Mouse (Mus musculus): Measurements from ENCODE around the gene Txndc5. TPM values are rescaled to one million over a fixed set of nuclear protein-coding genes. Genes with fewer than 3 reads are reported as not detected.

The Txndc5 gene
- 10 to 100 TPM; 42.9 to 44.3 TPM for total RNA-seq (2021)

DNA sequence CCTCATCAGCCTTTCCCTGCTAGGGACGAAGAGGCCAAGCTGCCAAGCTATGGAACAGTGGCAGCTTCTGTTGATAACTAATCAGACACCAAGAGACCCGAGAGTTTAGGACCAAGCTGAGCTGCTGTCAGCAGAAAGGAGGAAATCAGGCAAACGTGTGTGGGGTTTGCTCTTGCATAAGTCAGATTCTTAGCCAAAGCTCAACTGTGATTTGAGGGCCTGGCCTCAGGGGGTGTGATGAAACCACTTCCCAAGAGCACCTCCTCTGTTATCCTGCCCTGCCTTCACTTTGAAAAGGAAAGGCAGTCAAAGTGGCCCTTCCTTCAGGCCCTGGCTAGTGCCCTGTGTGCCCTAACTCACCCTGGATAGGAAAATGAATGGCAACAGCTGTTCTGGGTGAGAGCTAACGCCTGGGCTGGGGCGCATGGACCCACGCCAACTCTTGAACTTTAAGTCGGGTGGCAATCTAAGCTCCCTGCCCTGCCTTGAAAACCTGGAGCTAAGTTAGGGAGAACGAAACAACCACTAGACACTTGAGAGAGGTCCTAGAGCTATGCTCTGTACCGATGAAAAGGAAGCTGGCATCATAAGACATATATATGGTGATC lies at the start of gene Txndc5:
Gene Txndc5, minus strand, starts transcription at position 138 of the 608 bp plus-strand sequence.
- DNase-seq: no peak

DNA sequence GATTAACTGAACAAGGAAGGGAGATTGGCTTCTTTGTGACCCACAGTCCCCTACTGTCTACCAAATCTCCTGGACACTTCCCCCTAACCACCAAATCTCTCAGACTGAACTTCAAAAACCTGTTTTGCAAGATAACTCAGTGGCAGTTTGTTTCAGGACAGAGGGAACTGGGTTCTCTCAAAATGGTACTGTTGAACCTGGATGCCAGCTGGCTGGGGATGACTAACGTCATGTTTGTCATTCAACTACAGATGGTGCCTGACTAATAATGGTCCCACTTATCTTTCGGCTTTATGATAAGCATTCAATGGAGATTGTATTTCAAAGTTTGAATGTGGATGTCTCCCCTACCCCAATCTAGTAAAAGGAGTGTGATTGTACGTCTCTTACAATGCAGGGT lies 46.0 kb upstream of the Txndc5 start:
- peak; percentile 50 to 62 for DNase-seq

DNA sequence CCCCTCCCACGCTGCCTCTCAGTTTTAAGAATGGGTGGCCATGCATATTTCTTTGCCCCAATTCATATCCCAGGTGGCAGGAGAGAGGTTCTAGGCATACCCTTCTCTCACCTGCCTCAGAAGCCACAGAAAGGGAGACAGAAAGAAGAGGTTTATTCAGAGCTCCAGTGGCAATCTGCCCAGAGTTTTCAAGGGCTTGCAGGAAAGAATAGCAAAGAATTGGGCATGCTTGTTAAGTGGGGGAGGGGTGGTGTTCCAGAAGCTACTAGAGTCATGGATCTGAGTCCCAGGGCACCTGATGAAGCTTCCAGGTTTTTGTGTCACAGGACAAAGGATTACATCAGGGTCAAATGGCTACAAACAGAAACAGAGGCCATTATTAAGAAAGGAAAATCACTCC lies 44.7 kb upstream of the Txndc5 start:
- no peak for DNase-seq

DNA sequence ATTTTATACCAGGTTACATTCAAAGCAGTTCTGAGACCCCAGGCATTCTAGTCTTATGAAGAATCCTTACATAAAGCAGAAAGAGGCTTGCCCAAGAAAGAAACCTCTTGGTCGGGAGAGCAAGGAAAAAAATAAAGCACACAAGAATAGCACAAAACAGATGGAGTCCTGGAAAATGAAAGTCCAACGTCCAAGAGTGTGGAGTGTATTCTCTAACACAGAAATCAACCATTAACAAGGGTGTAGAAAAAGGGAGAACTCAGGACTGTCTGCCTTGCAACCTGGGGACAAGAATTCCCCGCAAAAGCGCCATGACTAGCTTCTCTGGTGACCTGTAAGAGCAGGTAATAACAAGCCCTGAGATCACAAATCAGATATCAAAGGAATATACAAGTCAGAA lies 36.6 kb upstream of the Txndc5 start:
- no peak for DNase-seq

DNA sequence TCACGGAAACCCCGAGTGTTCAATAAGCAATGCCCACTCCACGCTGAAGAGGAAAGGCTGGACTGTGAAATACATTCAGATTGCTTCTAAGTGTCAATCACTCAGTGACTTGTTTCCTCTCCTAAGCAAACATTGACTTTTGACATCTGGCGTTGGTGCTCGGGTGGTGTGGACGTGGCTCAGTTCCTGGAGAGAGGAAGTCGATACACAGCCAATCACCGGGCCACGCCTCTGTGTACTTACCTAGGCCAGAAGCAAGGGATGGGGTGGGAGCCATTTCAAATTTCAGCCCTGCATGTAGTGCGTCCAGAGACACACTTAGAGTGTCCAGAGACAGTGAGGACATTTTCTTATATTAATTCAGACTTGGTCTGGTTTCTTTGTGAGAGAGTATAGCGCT lies 26.0 kb upstream of the Txndc5 start:
- DNase-seq: no peak

DNA sequence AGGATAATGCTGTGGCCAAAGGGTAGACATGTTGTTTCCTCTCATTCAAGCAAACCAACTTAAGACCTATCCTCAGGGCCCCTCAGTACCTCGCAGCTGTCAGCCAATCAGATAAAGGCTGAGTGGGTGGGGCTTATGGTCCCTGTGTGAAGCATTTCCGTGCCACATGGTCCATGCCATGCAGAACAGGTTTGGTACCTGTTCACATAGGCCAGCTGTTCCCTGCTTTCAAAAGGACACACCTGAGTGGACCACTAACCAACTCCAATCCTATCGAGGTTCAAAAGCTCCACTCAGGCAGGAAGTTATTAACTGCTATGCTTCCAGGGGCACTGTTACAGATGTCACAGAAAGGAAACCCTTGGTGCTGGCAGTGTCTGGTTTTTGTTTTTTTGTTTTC lies 25.6 kb upstream of the Txndc5 start:
- no peak for DNase-seq

DNA sequence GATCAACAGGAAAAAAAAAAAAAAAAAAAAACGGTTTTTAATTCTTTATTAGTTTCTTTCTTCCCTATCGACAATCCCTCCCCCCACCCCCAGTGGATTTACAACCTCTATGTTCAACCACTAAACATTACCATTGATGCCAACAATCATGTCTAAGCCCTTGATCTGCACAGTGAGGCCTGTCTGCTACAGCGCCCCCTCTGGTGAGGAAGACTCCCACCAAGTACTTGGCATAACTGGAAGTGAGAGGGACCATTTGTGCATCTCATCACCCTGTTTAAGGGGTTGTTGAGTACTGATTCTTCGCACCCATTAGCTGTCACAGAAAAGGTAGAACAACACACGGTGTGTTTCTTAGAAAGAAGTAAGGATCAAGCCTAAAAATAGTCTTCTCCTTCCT lies 20.1 kb upstream of the Txndc5 start:
- no peak for DNase-seq

DNA sequence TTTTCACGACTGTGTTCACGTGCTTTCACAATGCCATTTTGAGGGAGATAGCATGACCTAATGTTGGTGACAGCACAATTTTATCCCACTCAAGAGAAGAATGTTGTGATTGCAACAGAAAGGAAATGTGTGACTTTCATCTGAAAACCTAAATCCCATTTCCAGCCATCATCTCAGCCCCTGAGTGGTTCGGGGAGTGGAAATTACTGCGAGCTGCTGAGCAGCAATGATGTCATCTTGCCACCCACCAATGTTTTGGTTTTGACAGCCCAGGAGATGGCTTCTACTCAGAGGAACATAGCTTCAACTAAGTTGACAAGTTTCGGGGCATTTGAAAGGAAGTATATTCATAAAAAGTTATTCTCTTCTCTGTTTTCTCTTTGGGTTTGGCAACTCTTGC lies 19.1 kb upstream of the Txndc5 start:
- DNase-seq: no peak

DNA sequence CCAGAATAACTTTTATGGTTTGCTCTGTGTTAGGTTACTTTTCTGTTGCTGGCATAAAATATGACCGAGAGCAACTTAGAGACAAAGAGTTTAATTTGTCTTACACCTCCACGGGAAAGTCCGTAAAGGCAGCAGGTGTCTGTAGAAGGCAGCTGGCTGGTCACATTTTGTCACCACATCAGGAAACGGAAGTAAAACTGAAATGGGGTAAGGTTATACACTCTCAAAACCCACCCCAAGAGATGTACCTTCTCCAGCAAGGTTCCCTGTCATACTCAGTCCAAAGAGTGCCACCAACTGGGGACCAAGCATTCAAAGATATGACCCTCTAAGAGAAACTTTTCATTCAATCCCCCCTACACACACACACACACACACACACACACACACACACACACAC lies 18.1 kb upstream of the Txndc5 start:
- DNase-seq: no peak

DNA sequence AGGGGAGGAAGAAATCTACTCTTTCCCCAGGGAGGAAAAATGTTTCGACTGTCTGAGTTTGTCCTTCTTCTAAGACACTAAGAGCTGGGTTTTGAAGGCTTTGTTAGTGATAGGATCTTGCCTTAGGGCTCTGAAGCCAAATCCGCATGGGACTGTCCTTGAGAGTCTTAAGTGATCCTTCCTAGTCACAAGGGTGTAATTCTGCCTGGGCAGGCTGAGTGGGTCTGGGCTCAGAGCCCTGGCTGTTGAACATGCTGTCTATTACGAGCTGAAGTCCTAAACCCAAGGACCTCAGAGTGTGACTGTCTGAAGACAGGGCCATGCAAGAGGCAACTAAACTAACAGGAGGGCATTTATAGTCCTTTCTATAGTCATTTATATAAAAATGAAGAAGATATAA lies 16.8 kb upstream of the Txndc5 start:
- no peak for DNase-seq

DNA sequence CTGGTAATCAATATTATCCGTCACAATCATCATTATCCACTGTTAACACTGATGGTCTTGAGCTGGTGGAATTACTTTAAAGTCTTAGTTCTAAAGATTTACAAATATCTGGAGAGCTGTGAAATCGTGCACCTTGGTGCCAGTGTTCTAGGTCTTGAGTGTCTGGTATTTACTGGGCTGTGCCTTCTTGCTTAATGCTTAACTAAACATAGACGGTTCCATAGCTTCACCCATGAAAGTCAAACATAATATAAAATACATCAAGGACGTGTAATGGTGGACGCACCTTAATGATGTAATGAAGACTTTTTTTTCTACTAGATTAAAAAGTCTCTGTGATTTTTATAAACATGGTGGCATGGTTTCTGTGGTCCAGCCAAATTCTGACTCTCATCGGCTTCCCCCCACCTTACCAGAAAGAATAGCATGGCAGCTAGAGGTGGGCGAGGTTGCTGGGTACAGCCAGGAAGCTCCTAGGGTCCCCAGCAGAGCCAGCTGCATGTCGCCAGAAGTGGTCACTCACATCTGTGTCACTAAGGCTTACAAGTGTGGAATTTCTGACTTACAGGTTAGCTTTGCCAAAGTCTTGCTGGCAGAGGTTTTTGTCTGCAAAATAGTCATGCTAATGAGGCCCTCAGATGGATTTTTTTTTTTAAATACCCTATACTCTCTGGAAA lies 16.3 kb upstream of the Txndc5 start:
- no peak for DNase-seq

DNA sequence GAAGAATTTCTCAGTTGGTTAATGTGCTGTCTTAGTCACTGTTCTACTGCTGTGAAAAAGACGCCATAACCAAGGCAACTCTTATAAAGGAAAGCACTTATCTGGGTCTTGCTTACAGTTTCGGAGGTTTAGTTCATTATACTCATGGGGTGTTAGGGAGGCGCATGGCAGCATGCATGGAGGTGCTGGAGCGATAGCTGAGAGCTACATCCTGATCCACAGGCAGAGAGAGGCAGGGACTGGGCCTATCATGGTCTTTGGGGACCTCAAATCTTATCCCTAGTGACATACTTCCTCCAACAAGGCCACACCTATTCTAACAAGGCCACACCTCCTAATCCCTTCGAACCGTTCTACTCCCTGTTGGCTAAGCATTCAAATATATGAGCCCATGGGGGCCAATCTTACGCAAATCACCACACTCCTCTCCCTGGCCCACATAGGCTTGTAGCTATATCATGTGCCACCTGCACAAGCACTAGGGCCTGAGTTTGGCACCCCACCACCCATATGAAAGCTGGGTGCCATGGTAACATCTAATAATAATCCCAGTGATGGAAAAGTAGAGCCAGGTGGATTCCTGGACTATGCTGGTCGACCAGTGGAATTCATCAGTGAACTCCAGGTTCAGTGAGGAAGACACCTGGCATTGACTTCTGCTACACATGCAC lies 15.0 kb upstream of the Txndc5 start:
- DNase-seq: no peak

DNA sequence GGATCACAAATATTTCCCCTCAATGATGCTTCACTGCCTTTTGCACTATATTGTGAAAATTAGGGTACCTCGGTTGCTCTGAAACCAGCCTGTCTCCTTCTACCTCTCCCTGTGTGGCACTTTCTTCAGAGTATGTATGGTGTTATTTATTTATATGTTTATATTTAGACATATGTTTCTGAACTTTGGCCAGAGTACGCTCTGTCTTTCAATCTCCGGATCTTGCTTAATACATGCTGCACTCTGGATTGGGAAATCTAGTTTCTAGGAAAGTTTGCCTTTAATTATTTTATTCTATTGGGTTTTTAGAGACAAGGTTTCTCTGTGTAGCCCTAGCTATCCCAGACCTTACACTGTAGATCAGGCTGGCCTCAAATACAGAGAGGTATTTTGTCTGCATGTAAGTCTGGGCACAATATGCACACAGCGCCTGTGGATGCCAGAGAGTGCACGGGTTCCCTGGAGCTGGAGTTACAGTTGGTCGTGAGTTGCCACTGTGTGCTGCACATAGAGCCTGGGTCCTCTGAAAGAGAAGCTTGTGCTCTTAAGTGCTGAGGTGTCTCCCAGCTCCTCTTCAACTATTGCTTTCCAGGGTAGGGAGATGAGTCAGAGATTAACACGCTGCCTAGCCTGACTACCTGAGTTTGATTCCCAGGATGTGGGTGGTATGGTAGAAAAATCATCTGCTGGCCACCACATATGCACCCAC lies 10.7 kb upstream of the Txndc5 start:
- DNase-seq: no peak

DNA sequence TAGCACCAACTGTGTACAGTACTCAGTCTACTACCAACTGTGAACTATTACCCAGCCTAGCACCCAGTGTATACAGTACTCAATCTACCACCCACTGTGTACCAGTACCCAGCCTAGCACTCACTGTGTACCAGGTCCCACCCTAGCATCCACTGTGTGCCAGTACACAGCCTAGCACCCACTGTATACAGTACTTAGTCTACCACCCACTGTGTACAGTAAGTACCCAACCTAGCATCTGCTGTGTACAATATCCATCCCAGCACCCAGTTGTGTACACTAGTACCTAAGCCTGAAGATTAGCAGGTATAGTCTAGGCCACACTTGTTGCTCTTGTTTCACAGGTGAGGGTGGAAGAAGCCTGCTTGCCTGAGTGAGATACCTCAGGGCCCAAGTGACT lies 8.9 kb upstream of the Txndc5 start:
- DNase-seq: no peak

DNA sequence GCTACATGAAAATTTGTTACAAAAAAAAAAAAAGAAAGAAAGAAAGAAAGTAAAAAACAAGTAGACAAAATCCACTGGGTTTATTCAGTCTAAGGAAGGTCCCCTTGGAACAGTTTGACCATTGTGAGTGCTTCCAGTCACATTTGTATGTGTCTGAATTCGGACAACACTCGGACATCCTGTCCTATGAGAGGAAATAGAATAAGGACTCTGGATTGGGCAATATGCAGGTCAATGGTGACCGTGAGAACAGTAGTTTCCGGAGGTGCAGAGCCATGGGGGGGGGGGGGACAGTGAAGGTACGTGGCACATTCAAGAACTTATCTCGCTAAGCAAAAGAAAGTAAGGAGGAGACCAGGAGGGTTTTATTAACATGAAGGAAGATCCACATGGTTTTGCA lies 6.1 kb upstream of the Txndc5 start:
- no peak for DNase-seq

DNA sequence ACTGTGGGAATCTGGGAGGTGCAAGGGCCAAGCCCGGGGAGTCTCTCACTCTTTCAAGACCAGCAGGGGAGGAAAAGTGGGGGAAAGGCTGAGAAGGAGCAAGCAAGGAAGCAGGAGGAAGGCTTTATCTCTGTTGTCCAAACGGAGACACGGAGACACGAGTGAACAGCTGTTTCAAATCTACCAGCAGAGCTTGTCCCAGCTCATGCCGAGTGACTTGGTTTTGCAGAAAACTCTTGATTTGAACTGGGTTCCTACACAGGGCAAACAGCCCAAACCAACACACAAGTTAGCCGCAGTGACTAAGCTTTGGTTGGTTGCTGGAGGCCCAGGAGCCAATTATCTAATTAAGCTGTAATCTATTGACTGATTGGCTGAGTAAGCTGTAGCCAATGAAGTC lies 5.4 kb upstream of the Txndc5 start:
- DNase-seq: no peak

DNA sequence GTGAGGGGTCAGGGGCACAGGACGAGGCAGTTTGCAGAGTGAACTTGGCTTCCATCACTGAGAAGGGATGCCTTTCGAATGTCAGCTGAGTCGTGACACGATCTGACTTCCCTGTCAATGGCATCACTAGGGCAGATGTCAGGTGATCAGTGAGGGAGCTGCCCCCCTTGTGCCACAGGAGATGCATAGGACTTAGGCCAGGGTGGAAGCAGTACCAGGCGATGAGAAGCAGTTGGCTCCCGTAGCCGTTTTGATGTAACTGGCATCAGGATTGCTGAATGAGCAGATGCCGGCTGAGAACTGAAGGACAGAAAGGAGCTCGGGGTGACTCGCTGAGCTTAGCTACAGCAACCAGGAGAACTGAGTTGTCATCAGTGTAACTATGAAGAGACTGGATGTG lies 4.8 kb upstream of the Txndc5 start:
- DNase-seq: no peak

DNA sequence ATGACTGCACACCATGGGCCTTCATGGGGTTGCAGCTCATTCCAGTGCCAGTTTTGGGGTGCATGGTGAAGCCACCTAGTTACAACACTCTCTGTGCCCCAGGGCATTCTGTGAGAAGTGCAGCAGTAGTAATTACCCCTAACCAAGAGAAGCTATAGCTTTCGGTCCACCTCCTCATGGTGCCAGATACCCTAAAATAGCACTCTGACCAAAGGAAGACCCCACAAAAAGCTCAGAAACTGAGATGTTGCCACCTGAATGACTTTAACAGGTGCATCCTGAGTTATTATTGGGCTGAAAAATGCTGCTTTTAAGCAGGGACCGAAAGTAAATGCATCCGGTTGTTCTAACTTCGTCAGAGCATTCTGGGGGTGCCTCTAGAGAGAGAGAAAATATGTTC lies 2.9 kb upstream of the Txndc5 start:
- DNase-seq: no peak

DNA sequence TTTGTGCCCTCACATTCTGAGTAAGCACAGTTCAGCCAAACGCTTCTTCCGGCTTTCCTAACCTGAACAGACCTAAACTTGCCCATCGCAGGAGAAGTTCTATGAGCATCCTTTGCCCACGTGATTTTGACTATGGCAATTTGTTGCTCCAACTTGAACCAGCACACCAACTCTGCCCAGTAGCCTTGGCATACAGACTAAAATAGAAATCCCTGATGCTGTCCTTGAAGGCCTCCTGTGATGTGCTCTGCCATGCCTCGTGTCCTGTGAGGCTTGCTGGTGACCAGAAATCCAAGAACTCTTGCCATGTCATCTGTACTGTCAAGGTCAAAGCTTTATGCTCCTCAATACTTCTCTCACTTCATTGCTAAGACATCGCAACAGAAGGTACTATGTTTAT lies 952 bp upstream of the Txndc5 start:
- no peak for DNase-seq

DNA sequence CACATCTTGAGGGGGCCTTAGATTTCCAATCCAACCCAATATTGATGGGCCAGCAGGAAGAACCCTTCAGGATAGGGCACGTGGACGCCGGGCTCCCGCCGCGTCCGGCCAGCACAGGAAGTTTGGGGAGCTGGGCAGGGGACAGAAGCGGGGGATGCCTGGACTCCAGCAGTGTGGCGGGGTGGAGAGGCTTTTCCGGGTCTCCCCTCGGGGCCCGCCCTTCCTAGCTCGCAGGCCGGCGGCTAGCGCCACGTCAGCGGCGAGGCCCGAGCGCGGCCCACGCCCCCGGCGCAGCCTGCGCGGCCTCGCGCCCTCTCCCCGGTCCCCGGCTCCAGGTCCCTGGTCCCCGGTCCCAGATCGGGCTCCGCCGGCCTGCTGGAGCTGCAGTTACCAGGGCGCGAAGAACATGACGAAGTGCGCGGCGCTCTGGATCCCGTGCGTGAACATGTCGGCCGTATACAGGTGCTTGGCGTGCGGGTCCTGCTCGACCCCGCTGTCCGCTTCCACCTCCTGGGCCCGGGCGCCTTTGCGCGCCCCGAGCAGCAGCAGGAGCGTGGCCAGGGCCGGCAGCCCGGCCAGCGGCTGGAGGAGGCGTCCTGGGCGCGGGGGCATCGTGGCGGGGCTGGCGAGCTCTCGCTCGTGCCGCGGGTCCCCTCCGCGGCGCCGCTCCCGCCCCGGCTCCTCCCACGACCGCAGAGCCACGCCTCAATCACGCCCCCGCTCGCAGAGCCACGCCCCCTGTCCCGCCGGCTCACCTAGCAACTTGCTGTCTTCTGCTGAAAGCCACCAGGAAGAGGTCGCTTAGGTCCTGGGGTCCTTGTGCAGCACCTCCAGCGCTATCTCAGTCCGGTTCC lies 600 bp downstream of the Txndc5 start:
- peak; percentile 85 to 87 for DNase-seq

DNA sequence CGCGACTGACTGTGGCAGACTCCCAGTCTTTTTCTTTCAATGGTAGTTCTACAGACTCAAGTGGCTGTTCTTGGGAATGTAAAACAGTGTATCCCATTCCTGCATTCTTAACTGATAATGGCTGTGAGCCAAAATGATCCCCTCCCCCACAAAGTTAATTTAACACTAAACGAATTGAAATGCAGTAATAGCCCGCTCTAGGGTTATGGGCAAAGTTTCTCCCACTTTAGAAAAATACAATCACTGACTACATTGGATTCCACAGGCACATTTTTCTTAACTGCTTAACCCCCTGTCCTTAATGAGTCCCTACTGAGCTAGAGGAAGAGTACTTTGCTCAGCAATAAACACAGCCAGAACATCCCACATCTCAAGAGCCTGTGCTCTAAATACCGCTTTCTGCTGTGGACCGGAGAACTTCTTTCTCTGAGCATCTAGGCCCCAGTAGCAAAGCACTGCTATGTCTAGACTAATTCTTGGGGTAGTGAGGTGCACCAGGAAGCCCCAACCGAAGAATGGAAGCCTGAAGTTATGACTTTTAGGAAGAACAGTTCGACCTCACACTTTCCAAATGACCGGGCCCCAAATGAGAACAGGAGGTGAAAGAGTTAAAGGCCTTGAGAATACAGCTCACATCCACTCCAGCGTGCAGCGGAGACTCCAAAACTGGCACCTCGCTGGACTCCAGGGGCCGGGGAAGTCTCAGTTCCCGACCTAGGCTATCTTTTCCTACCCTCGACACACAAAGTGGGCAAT lies 1.4 kb downstream of the Txndc5 start:
- no peak for DNase-seq

DNA sequence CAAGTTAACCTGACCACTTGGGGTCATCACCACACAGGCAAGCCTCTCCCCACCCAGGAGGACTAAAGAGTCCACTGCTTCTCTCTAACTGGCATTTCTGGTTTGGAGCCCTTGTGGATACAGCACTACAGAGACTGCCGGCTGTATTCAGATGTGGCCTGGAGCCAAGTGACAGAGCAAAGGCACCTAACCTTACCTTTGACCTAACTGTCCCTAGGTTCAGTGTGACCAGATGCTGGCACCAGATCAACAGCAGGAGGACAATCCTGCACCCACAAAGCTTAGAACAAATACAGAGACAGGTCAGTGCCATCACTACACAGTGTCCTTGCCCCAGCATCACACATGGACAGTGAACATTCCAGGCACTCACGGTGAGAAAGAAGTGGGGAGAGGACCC lies 2.5 kb downstream of the Txndc5 start:
- DNase-seq: no peak

Measured in layer of hippocampus, postnatal 36 days (tissue).